ENCODE assay signal across 9 mouse cellular contexts in the genomic region with DNA sequence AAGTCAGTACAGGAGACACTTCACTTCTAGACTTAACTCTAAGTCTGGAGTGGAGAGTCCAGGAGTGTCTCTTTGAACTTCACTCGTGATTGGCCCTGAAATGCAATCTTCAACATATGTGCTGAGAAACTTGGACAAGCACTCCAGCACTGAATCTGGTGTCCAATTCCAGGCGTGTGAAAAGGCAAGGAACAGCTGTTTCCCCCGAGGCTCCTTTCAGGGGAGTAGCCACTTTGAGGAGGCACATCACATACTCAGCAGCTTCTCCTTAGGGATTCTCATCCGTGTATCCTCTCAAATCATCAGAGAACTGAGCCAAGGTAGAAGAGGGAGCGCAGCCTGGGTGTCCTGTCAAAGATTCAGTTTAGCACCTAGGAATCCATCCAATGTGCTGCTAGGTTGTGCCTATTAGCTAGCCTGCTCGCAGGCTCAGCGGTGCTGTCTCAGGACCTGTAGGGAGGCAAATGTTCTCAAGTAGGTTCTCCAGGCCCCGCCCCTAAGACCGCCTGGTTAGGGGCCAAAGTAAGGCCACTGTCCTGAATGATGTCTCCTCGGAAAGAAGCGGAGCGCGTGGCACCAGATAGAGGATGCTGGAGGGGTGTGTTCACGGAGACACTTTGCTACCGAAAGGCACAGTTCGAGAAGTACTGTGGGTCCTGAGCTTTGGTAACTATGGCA. TPM values are rescaled to one million over a fixed set of nuclear protein-coding genes. Genes with fewer than 3 reads are reported as not detected.
DNase-seq lines count a peak whose midpoint lies in the region; ATAC-seq lines count a peak whose summit lies in the region.
"Had no signal": no experiment of that assay in that cellular context is flagged by ENCODE, and none has a peak within 500 bp of the region (broad histone marks: within the 10 kb centered on the region; RNA-seq: fewer than 3 reads in every experiment).

Gene Xkrx, minus strand, starts transcription at position 34 of the 678 bp plus-strand sequence.

- H3K9ac ChIP-seq in forebrain, embryonic 11.5 days (ENCODE audit: low read length), result peak within 1 kb of the TSS; percentile 2; the same call in 1 of the 2 replicates
- H3K9ac ChIP-seq in limb, embryonic 13.5 days, result no peak within 1 kb of the TSS
- no peak within 1 kb of the TSS for H3K9ac ChIP-seq in neural tube, embryonic 12.5 days

- intact Hi-C loops in heart, postnatal 25 days (cut with DNase I), result no loop called here

- peaks cover 3% of the 10 kb centered on the region for H3K27me3 ChIP-seq in forebrain, embryonic 11.5 days (ENCODE audit: control insufficient read depth, insufficient read depth, low read length)
- H3K27me3 ChIP-seq in limb, embryonic 13.5 days, result peaks cover 26% of the 10 kb centered on the region; the same call in 1 of the 2 replicates
- peaks cover 8% of the 10 kb centered on the region; the same call in 1 of the 2 replicates for H3K27me3 ChIP-seq in neural tube, embryonic 12.5 days (replicated peaks)

- H3K4me3 ChIP-seq in forebrain, embryonic 11.5 days (ENCODE audit: low read depth, low read length), result peak within 1 kb of the TSS; percentile 15; the same call in 1 of the 2 replicates
- peak within 1 kb of the TSS; percentile 34 for H3K4me3 ChIP-seq in limb, embryonic 13.5 days
- peak within 1 kb of the TSS; percentile 20 for H3K4me3 ChIP-seq in neural tube, embryonic 12.5 days

- no peaks in the 10 kb centered on the region for H3K9me3 ChIP-seq in forebrain, embryonic 11.5 days (ENCODE audit: control insufficient read depth, low read length)
- H3K9me3 ChIP-seq in limb, embryonic 13.5 days, result no peaks in the 10 kb centered on the region
- H3K9me3 ChIP-seq in neural tube, embryonic 12.5 days, result no peaks in the 10 kb centered on the region

- WGBS in forebrain, embryonic 11.5 days, result 31% methylated on average over 16 of the region's 16 CpGs
- WGBS in limb, embryonic 13.5 days, result 24% methylated on average over 16 of the region's 16 CpGs
- WGBS in neural tube, embryonic 12.5 days, result 29% methylated on average over 16 of the region's 16 CpGs

- ATAC-seq in forebrain, embryonic 11.5 days (replicated peaks; ENCODE audit: low FRiP score), result no peak
- no peak for ATAC-seq in limb, embryonic 13.5 days (ENCODE audit: low FRiP score, low read depth)
- ATAC-seq in neural tube, embryonic 12.5 days (ENCODE audit: low FRiP score, low read depth), result no peak
- no peak for ATAC-seq in erythroid progenitor cell, adult 5-6 weeks (replicated peaks; ENCODE audit: low FRiP score, poor library complexity, severe bottlenecking)

- H3K27ac ChIP-seq in forebrain, embryonic 11.5 days (ENCODE audit: low read depth, low read length), result no peak within 1 kb of the TSS
- H3K27ac ChIP-seq in limb, embryonic 13.5 days, result no peak within 1 kb of the TSS
- H3K27ac ChIP-seq in neural tube, embryonic 12.5 days, result no peak within 1 kb of the TSS

- no peaks in the 10 kb centered on the region for H3K4me1 ChIP-seq in forebrain, embryonic 11.5 days (replicated peaks; ENCODE audit: control insufficient read depth, insufficient read depth, low read length)
- 0 out of 2 replicates have a peak, but pooled peaks cover 2% of the 10 kb centered on the region for H3K4me1 ChIP-seq in limb, embryonic 13.5 days
- H3K4me1 ChIP-seq in neural tube, embryonic 12.5 days, result no peaks in the 10 kb centered on the region

- H3K4me2 ChIP-seq in forebrain, embryonic 11.5 days (ENCODE audit: low read depth, low read length, severe bottlenecking), result peak within 1 kb of the TSS; percentile 47
- H3K4me2 ChIP-seq in limb, embryonic 13.5 days (replicated peaks), result peak within 1 kb of the TSS; percentile 65
- H3K4me2 ChIP-seq in neural tube, embryonic 12.5 days (replicated peaks), result peak within 1 kb of the TSS; percentile 54

- peak; percentile 80 for DNase-seq in heart, adult 11 months
- DNase-seq in heart, postnatal 25 days (ENCODE audit: low spot score), result no peak
- DNase-seq in ZHBTc4 (ENCODE audit: low read depth, low spot score), result peak; percentile 44
- DNase-seq in forebrain, embryonic 11.5 days (ENCODE audit: low spot score), result no peak
- DNase-seq in kidney, adult 8-10 months, result no peak

- H3K36me3 ChIP-seq in forebrain, embryonic 11.5 days (ENCODE audit: control insufficient read depth, insufficient read depth, low read length), result no peaks in the 10 kb centered on the region
- H3K36me3 ChIP-seq in limb, embryonic 13.5 days, result no peaks in the 10 kb centered on the region
- no peaks in the 10 kb centered on the region for H3K36me3 ChIP-seq in neural tube, embryonic 12.5 days

RNA-seq across cellular contexts. Expression of gene Xkrx, which starts in this region (rescaled TPM):
- total RNA-seq in heart, postnatal 25 days (2021), result 1 to 10 TPM in 1 of 2 experiments, under 1 TPM in 1; 0.61 to 1.5 TPM
- not detected in 2 replicates for polyA plus RNA-seq in forebrain, embryonic 11.5 days (2014; fragmentation: Nextera tagmentation; extraction: Ambion mirVana)
- 0.23 and 0.33 TPM in 2 replicates for polyA plus RNA-seq in limb, embryonic 13.5 days (2015; fragmentation: Nextera tagmentation; extraction: Ambion mirVana)
- 0.22 and 0.40 TPM in 2 replicates for polyA plus RNA-seq in neural tube, embryonic 12.5 days (2016; fragmentation: Nextera tagmentation; extraction: Ambion mirVana)
- not detected in 2 replicates for total RNA-seq in erythroid progenitor cell, adult 5-6 weeks (2015; ENCODE audit: low replicate concordance)
- total RNA-seq in erythroid progenitor cell, adult 5-6 weeks (2017; ENCODE audit: low replicate concordance), result not detected in 2 replicates
- total RNA-seq: hematopoietic stem cell, adult 5-6 weeks had no signal

Comparison
In these comparisons a context has a peak if more than half of its experiments do, and no peak if none do; other contexts are left out.
1. DNase-seq: peak in heart, adult 11 months (single experiment) and ZHBTc4 (single experiment); none in heart, postnatal 25 days (single experiment), forebrain, embryonic 11.5 days (single experiment) and kidney, adult 8-10 months (0 of 2).
2. Peak in every context shown above with its lines, with median percentiles within 50 percentile points of each other: H3K4me2 ChIP-seq and H3K4me3 ChIP-seq.